Mouse (Mus musculus) CH12.LX (cell line): ENCODE results near the gene Rbp4. TPM values are rescaled to one million over a fixed set of nuclear protein-coding genes. Genes with fewer than 3 reads are reported as not detected.

Experiments used
- DNase-seq: peaks from one replicate; pipeline ENCODE4 v3.0.0-alpha.2; 2013; ENCODE audit errors: extremely low read depth
- H3K27ac ChIP-seq: 2 replicates; pipeline ENCODE4 v1.5.1; 2012; ENCODE audit warnings: low read depth, mild to moderate bottlenecking, control low read depth, moderate library complexity; ENCODE audit not compliant: insufficient read depth
- H3K27me3 ChIP-seq: replicated peaks from 2 replicates; pipeline ENCODE3; 2012; ENCODE audit warnings: inconsistent platforms
- H3K36me3 ChIP-seq, 2 experiments: replicated peaks in 1 of 2; 2 replicates each; pipeline versions ENCODE3 to v1.6.1; 2012; ENCODE audit warnings: inconsistent platforms in 1 of 2, low read length in 1 of 2, mild to moderate bottlenecking in 1 of 2, mixed read lengths in 1 of 2, moderate library complexity in 1 of 2; ENCODE audit not compliant: control insufficient read depth in 1 of 2, insufficient read depth in 1 of 2
- H3K4me1 ChIP-seq, 2 experiments: 2 replicates each; pipeline ENCODE4 v1.6.1; 2012; ENCODE audit warnings: inconsistent platforms in 1 of 2, moderate library complexity in 1 of 2; ENCODE audit not compliant: insufficient read depth in 2 of 2, control insufficient read depth in 1 of 2
- H3K4me2 ChIP-seq: 2 replicates; pipeline ENCODE4 v1.6.1; 2012; ENCODE audit warnings: low read depth, mild to moderate bottlenecking, control low read depth; ENCODE audit not compliant: poor library complexity, insufficient read depth, severe bottlenecking
- H3K4me3 ChIP-seq, 3 experiments: fragments of 150-350 bp in 1 of 3; sonication (generic) in 1 of 3; replicated peaks in 1 of 3; 2 replicates each; pipeline versions ENCODE3 to v1.5.1; 2011 to 2012; ENCODE audit warnings: low read depth in 2 of 3, low read length in 2 of 3, mild to moderate bottlenecking in 2 of 3, moderate library complexity in 2 of 3, control low read depth in 1 of 3, improper control_type of control experiment in 1 of 3, inconsistent platforms in 1 of 3, mixed read lengths in 1 of 3; ENCODE audit not compliant: poor library complexity in 1 of 3
- H3K79me2 ChIP-seq: replicated peaks from 2 replicates; pipeline ENCODE4 v1.6.1; 2012; ENCODE audit warnings: mild to moderate bottlenecking, moderate library complexity; ENCODE audit not compliant: control insufficient read depth, poor library complexity, insufficient read depth, severe bottlenecking; ENCODE audit errors: extremely low read depth
- H3K9ac ChIP-seq: 2 replicates; pipeline ENCODE4 v1.6.1; 2012; ENCODE audit warnings: low read depth, mild to moderate bottlenecking, control low read depth, moderate library complexity; ENCODE audit not compliant: insufficient read depth
- H3K9me3 ChIP-seq: replicated peaks from 2 replicates; pipeline ENCODE3; 2012; ENCODE audit warnings: low read length, inconsistent platforms, mixed read lengths
- CTCF ChIP-seq, 2 experiments: IDR thresholded peaks in 1 of 2; conservative IDR thresholded peaks in 1 of 2; 2 replicates each; pipeline ENCODE4 v1.5.1; 2011 to 2012; ENCODE audit warnings: low read depth in 2 of 2, low read length in 2 of 2, improper control_type of control experiment in 1 of 2, inconsistent platforms in 1 of 2, mild to moderate bottlenecking in 1 of 2, moderate library complexity in 1 of 2
- ETS1 ChIP-seq: conservative IDR thresholded peaks from 2 replicates; pipeline ENCODE4 v1.6.1; 2012; ENCODE audit warnings: low read depth, mild to moderate bottlenecking, inconsistent platforms, low read length, improper control_type of control experiment, moderate library complexity
- GABPA ChIP-seq: IDR thresholded peaks from 2 replicates; pipeline ENCODE4 v1.6.1; 2012; ENCODE audit warnings: low read depth, low read length, improper control_type of control experiment, inconsistent platforms; ENCODE audit not compliant: insufficient replicate concordance
- IRF4 ChIP-seq: IDR thresholded peaks from 2 replicates; pipeline ENCODE4 v1.6.1; 2014; ENCODE audit warnings: low read depth, mild to moderate bottlenecking, inconsistent platforms, low read length, improper control_type of control experiment
- JUN ChIP-seq: IDR thresholded peaks from 2 replicates; pipeline ENCODE4 v1.6.1; 2011; ENCODE audit warnings: low read depth, mild to moderate bottlenecking, low read length, improper control_type of control experiment, moderate library complexity; ENCODE audit not compliant: insufficient read depth
- MAFK ChIP-seq: IDR thresholded peaks from 2 replicates; pipeline ENCODE4 v1.6.1; 2011; ENCODE audit warnings: low read length, improper control_type of control experiment; ENCODE audit not compliant: insufficient replicate concordance
- MAZ ChIP-seq: IDR thresholded peaks from 2 replicates; pipeline ENCODE4 v1.6.1; 2012; ENCODE audit warnings: low read depth, mild to moderate bottlenecking, inconsistent platforms, low read length, improper control_type of control experiment, moderate library complexity
- MXI1 ChIP-seq: IDR thresholded peaks from 2 replicates; pipeline ENCODE4 v1.6.1; 2011; ENCODE audit warnings: mild to moderate bottlenecking, low read depth, low read length, improper control_type of control experiment
- MYC ChIP-seq: IDR thresholded peaks from 2 replicates; pipeline ENCODE4 v1.6.1; 2011; ENCODE audit warnings: low read depth, mild to moderate bottlenecking, improper control_type of control experiment, low read length
- NRF1 ChIP-seq: IDR thresholded peaks from 2 replicates; pipeline ENCODE4 v1.6.1; 2014; ENCODE audit warnings: low read depth, mild to moderate bottlenecking, inconsistent platforms, low read length, improper control_type of control experiment, moderate library complexity
- PAX5 ChIP-seq: IDR thresholded peaks from 2 replicates; pipeline ENCODE4 v1.6.1; 2012; ENCODE audit warnings: low read length, inconsistent platforms, mixed read lengths
- POLR2AphosphoS2 ChIP-seq: IDR thresholded peaks from 2 replicates; pipeline ENCODE4 v1.6.1; 2011; ENCODE audit warnings: low read depth, low read length, improper control_type of control experiment
- RAD21 ChIP-seq: IDR thresholded peaks from 2 replicates; pipeline ENCODE4 v1.6.1; 2011; ENCODE audit warnings: low read depth, mild to moderate bottlenecking, low read length, improper control_type of control experiment, moderate library complexity
- RCOR1 ChIP-seq: conservative IDR thresholded peaks from 2 replicates; pipeline ENCODE4 v1.6.1; 2012; ENCODE audit warnings: low read depth, mild to moderate bottlenecking, inconsistent platforms, low read length, improper control_type of control experiment
- SIN3A ChIP-seq: IDR thresholded peaks from 2 replicates; pipeline ENCODE4 v1.6.1; 2012; ENCODE audit warnings: low read length, improper control_type of control experiment, inconsistent platforms
- SMC3 ChIP-seq: IDR thresholded peaks from 2 replicates; pipeline ENCODE4 v1.6.1; 2011; ENCODE audit warnings: low read depth, low read length, improper control_type of control experiment
- TBP ChIP-seq: conservative IDR thresholded peaks from 2 replicates; pipeline ENCODE4 v1.6.1; 2011; ENCODE audit warnings: low read depth, low read length, improper control_type of control experiment
- TCF12 ChIP-seq: IDR thresholded peaks from 2 replicates; pipeline ENCODE4 v1.6.1; 2014; ENCODE audit warnings: low read depth, mild to moderate bottlenecking, inconsistent platforms, low read length, improper control_type of control experiment
- USF1 ChIP-seq: IDR thresholded peaks from 2 replicates; pipeline ENCODE4 v1.6.1; 2014; ENCODE audit warnings: low read depth, mild to moderate bottlenecking, inconsistent platforms, low read length, improper control_type of control experiment
- ZKSCAN1 ChIP-seq: IDR thresholded peaks from 2 replicates; pipeline ENCODE4 v1.6.1; 2012; ENCODE audit warnings: low read depth, inconsistent platforms, low read length, improper control_type of control experiment, borderline replicate concordance
- ZMIZ1 ChIP-seq: IDR thresholded peaks from 2 replicates; pipeline ENCODE4 v1.6.1; 2012; ENCODE audit warnings: low read depth, mild to moderate bottlenecking, inconsistent platforms, low read length, improper control_type of control experiment
- ZNF384 ChIP-seq: IDR thresholded peaks from 2 replicates; pipeline ENCODE4 v1.6.1; 2012; ENCODE audit warnings: low read depth, low read length, improper control_type of control experiment, inconsistent platforms
- dilution Hi-C: fragments of 300-500 bp; cut with MboI; formaldehyde crosslinking; loops from 2 replicates; pipeline ENCODE4 v1.14.3; 2020; ENCODE audit warnings: low sequenced_read_pairs; ENCODE audit not compliant: extremely low pct_unique_long_range_greater_than_20kb, extremely low pct_ligation_motif_present
- in situ Hi-C: fragments of 300-500 bp; cut with MboI; formaldehyde crosslinking; loops from 3 replicates; pipeline ENCODE4 v1.14.3; 2019; ENCODE audit warnings: low sequenced_read_pairs, low pct_ligation_motif_present, low pct_unique_long_range_greater_than_20kb, mixed read lengths
- polyA plus RNA-seq: library from polyadenylated mRNA; unstranded; fragments of >175 nt; gene quantifications from 2 replicates; pipeline ENCODE4 v1.2.1, GENCODE M21; 2012; ENCODE audit warnings: low read depth; ENCODE audit not compliant: insufficient read length
- total RNA-seq, 2 experiments: library from RNA; depleted of rRNA; stranded (reverse); fragments of 300-350 nt in 1 of 2; fragments of >200 nt in 1 of 2; gene quantifications; 2 replicates each; pipeline ENCODE4 v1.2.3; 2012 to 2014

The Rbp4 gene
- total and polyA plus RNA-seq, 3 experiments: 0.13 TPM; not detected in 2

- Histone ChIP-seq H3K4me2 (no peak overlapping the region), H3K9ac (no peak overlapping the region), H3K27me3 (no peaks in the 10 kb centered on the region), H3K27ac (no peak overlapping the region), H3K36me3 (peaks cover 6 to 29% of the 10 kb centered on the region in 2 experiments), H3K4me1 (peaks cover 0 to 2% of the 10 kb centered on the region in 2 experiments; a peak in 2 of 4 replicates), H3K4me3 (no peak overlapping the region), H3K79me2 (no peaks in the 10 kb centered on the region), H3K9me3 (no peaks in the 10 kb centered on the region)
- in situ Hi-C loops (no loop called here), dilution Hi-C loops (no loop called here)
- TF ChIP-seq MXI1 (no peak), CTCF (conservative IDR thresholded peaks at IDR 0.05 in 1 of 2, IDR thresholded peaks at IDR 0.05 in 1 of 2; ENCODE audit: low read depth in 2 of 2, low read length in 2 of 2) (no peak), ZMIZ1 (no peak), RAD21 (no peak), GABPA (no peak), ETS1 (no peak), NRF1 (no peak), ZKSCAN1 (no peak), SIN3A (no peak), RCOR1 (no peak), IRF4 (no peak), ZNF384 (no peak), USF1 (no peak), TBP (no peak), POLR2AphosphoS2 (no peak), MYC (no peak), TCF12 (no peak), PAX5 (no peak)
- no peak for DNase-seq
Observed at GRCm38 (mm10) chr19:38077851-38078540, 47.1 kb downstream of the Rbp4 start.

- no peak for DNase-seq
- H3K36me3 ChIP-seq: peaks cover 18 to 45% of the 10 kb centered on the region in 2 experiments
- peaks cover 0 to 2% of the 10 kb centered on the region in 2 experiments; a peak in 2 of 4 replicates for H3K4me1 ChIP-seq
- no peak overlapping the region for H3K9ac ChIP-seq
- dilution Hi-C loops: no loop called here
- H3K27ac ChIP-seq: no peak overlapping the region
- in situ Hi-C loops: no loop called here
- H3K9me3 ChIP-seq: no peaks in the 10 kb centered on the region
- no peak overlapping the region for H3K4me3 ChIP-seq
- H3K27me3 ChIP-seq: no peaks in the 10 kb centered on the region
- H3K4me2 ChIP-seq: no peak overlapping the region
- H3K79me2 ChIP-seq: no peaks in the 10 kb centered on the region
- TF ChIP-seq ZKSCAN1 (no peak), NRF1 (no peak), JUN (no peak), RAD21 (peak; percentile 45), RCOR1 (no peak), ETS1 (no peak), MAZ (no peak), CTCF (conservative IDR thresholded peaks at IDR 0.05 in 1 of 2, IDR thresholded peaks at IDR 0.05 in 1 of 2; ENCODE audit: low read depth in 2 of 2, low read length in 2 of 2) (peak in 1 of 2 experiments; percentile 41; a peak in 2 of 4 replicates), SMC3 (peak; percentile 49), MAFK (no peak)
Observed at GRCm38 (mm10) chr19:38076251-38076650, 48.8 kb downstream of the Rbp4 start.
